Comparison of ENCODE assay signal across 8 mouse cellular contexts in genomic region chr8:106211421-106211820, GRCm38 (mm10). TPM values are rescaled to one million over a fixed set of nuclear protein-coding genes. Genes with fewer than 3 reads are reported as not detected.
DNase-seq lines count a peak whose midpoint lies in the region; ATAC-seq and TF ChIP-seq lines count a peak whose summit lies in the region.

No protein-coding gene starts in this region.

- no peaks in the 10 kb centered on the region for H3K27me3 ChIP-seq in embryonic facial prominence, embryonic 10.5 days (replicated peaks; ENCODE audit: low read depth, poor library complexity, severe bottlenecking)
- H3K27me3 ChIP-seq in intestine, embryonic 15.5 days (replicated peaks) = no peaks in the 10 kb centered on the region
- no peaks in the 10 kb centered on the region for H3K27me3 ChIP-seq in midbrain, postnatal 0 days (ENCODE audit: insufficient read depth, low read length)

- peak overlapping the region; percentile 97 for H3K27ac ChIP-seq in layer of hippocampus, adult 2 months
- H3K27ac ChIP-seq in embryonic facial prominence, embryonic 10.5 days (replicated peaks) = peak overlapping the region; percentile 93
- H3K27ac ChIP-seq in intestine, embryonic 15.5 days = peak overlapping the region; percentile 95
- peak overlapping the region; percentile 96 for H3K27ac ChIP-seq in midbrain, postnatal 0 days (ENCODE audit: low read depth, low read length)

- H3K9ac ChIP-seq in intestine, embryonic 15.5 days = peak overlapping the region; percentile 93
- H3K9ac ChIP-seq in midbrain, postnatal 0 days (replicated peaks; ENCODE audit: low read length, poor library complexity, severe bottlenecking) = peak overlapping the region; percentile 90

- H3K4me2 ChIP-seq in intestine, embryonic 15.5 days (replicated peaks) = peak overlapping the region; percentile 64
- H3K4me2 ChIP-seq in midbrain, postnatal 0 days (ENCODE audit: low read depth, low read length, poor library complexity, severe bottlenecking) = peak overlapping the region; percentile 76

- peak overlapping the region; percentile 99 for H3K4me3 ChIP-seq in layer of hippocampus, adult 2 months
- H3K4me3 ChIP-seq in embryonic facial prominence, embryonic 10.5 days = peak overlapping the region; percentile 95
- peak overlapping the region; percentile 91 for H3K4me3 ChIP-seq in intestine, embryonic 15.5 days (replicated peaks)
- H3K4me3 ChIP-seq in midbrain, postnatal 0 days (ENCODE audit: low read depth, low read length) = peak overlapping the region; percentile 80

- ATAC-seq in intestine, embryonic 15.5 days = no peak; the same call in 1 of the 2 replicates
- ATAC-seq in midbrain, postnatal 0 days (ENCODE audit: low FRiP score) = no peak

- no peak for DNase-seq in layer of hippocampus, adult 2 months (ENCODE audit: low spot score in 2 of 2)
- no peak for DNase-seq in layer of hippocampus, adult 18-20 months (ENCODE audit: low spot score in 2 of 2)
- DNase-seq in embryonic facial prominence, embryonic 10.5 days (ENCODE audit: low spot score) = no peak
- DNase-seq in midbrain, postnatal 0 days (ENCODE audit: low spot score) = no peak
- no peak for DNase-seq in Muller cell, postnatal 12 days (ENCODE audit: inconsistent ontology term)
- no peak for DNase-seq in frontal cortex, postnatal 25 days (ENCODE audit: low spot score in 2 of 2)
- DNase-seq in urinary bladder, postnatal 4 days (ENCODE audit: low spot score in 2 of 2) = no peak

- peaks cover 71% of the 10 kb centered on the region for H3K36me3 ChIP-seq in embryonic facial prominence, embryonic 10.5 days (replicated peaks)
- peaks cover 16% of the 10 kb centered on the region for H3K36me3 ChIP-seq in intestine, embryonic 15.5 days
- H3K36me3 ChIP-seq in midbrain, postnatal 0 days (ENCODE audit: insufficient read depth, low read length) = peaks cover 12% of the 10 kb centered on the region

- no peaks in the 10 kb centered on the region for H3K9me3 ChIP-seq in embryonic facial prominence, embryonic 10.5 days
- no peaks in the 10 kb centered on the region for H3K9me3 ChIP-seq in intestine, embryonic 15.5 days
- H3K9me3 ChIP-seq in midbrain, postnatal 0 days (ENCODE audit: low read length) = no peaks in the 10 kb centered on the region

- peaks cover 15% of the 10 kb centered on the region for H3K4me1 ChIP-seq in embryonic facial prominence, embryonic 10.5 days
- H3K4me1 ChIP-seq in intestine, embryonic 15.5 days (replicated peaks) = peaks cover 5% of the 10 kb centered on the region
- peaks cover 7% of the 10 kb centered on the region for H3K4me1 ChIP-seq in midbrain, postnatal 0 days (ENCODE audit: insufficient read depth, low read length)

- TF ChIP-seq CTCF in layer of hippocampus, adult 2 months (conservative IDR thresholded peaks at IDR 0.05) = no peak
- no peak for TF ChIP-seq CTCF in midbrain, postnatal 0 days (IDR thresholded peaks at IDR 0.05)

- WGBS in embryonic facial prominence, embryonic 10.5 days = 8% methylated on average over 13 of the region's 13 CpGs
- WGBS in intestine, embryonic 15.5 days = 3% methylated on average over 13 of the region's 13 CpGs
- WGBS in midbrain, postnatal 0 days = 3% methylated on average over 13 of the region's 13 CpGs

RNA-seq across cellular contexts. Expression of gene Prmt7, which starts 0.7 kb away (rescaled TPM):
- total RNA-seq in layer of hippocampus, adult 2 months (2021) = 10 to 100 TPM; 34.2 to 38.2 TPM
- 10 to 100 TPM; 31.2 to 37.2 TPM for total RNA-seq in layer of hippocampus, adult 18-20 months (2021)
- 75.8 and 80.6 TPM in 2 replicates for polyA plus RNA-seq in embryonic facial prominence, embryonic 10.5 days (2016; fragmentation: Nextera tagmentation; extraction: Ambion mirVana)
- 47.3 and 49.0 TPM in 2 replicates for polyA plus RNA-seq in intestine, embryonic 15.5 days (2015; fragmentation: Nextera tagmentation; extraction: Ambion mirVana)
- 60.0 and 71.6 TPM in 2 replicates for total RNA-seq in midbrain, postnatal 0 days (2014; rRNA removed)
- polyA plus RNA-seq in midbrain, postnatal 0 days (2015; fragmentation: Nextera tagmentation; extraction: Ambion mirVana) = 51.9 and 58.3 TPM in 2 replicates

RNA-seq across cellular contexts. Expression of gene Slc7a6os, which starts 0.7 kb away (rescaled TPM):
- 10 to 100 TPM; 25.8 to 30.4 TPM for total RNA-seq in layer of hippocampus, adult 2 months (2021)
- total RNA-seq in layer of hippocampus, adult 18-20 months (2021) = 10 to 100 TPM; 24.5 to 26.5 TPM
- 37.5 and 39.7 TPM in 2 replicates for polyA plus RNA-seq in embryonic facial prominence, embryonic 10.5 days (2016; fragmentation: Nextera tagmentation; extraction: Ambion mirVana)
- 34.0 and 34.3 TPM in 2 replicates for polyA plus RNA-seq in intestine, embryonic 15.5 days (2015; fragmentation: Nextera tagmentation; extraction: Ambion mirVana)
- 40.5 and 53.3 TPM in 2 replicates for total RNA-seq in midbrain, postnatal 0 days (2014; rRNA removed)
- 33.8 and 35.2 TPM in 2 replicates for polyA plus RNA-seq in midbrain, postnatal 0 days (2015; fragmentation: Nextera tagmentation; extraction: Ambion mirVana)

RNA-seq across cellular contexts. Expression of gene Slc7a6, which starts 42.8 kb away (rescaled TPM):
- total RNA-seq in layer of hippocampus, adult 2 months (2021) = 10 to 100 TPM; 24.6 to 26.7 TPM
- total RNA-seq in layer of hippocampus, adult 18-20 months (2021) = 10 to 100 TPM; 18.6 to 20.8 TPM
- 71.6 and 84.5 TPM in 2 replicates for polyA plus RNA-seq in embryonic facial prominence, embryonic 10.5 days (2016; fragmentation: Nextera tagmentation; extraction: Ambion mirVana)
- 34.4 and 37.9 TPM in 2 replicates for polyA plus RNA-seq in intestine, embryonic 15.5 days (2015; fragmentation: Nextera tagmentation; extraction: Ambion mirVana)
- total RNA-seq in midbrain, postnatal 0 days (2014; rRNA removed) = 37.1 and 44.3 TPM in 2 replicates
- polyA plus RNA-seq in midbrain, postnatal 0 days (2015; fragmentation: Nextera tagmentation; extraction: Ambion mirVana) = 40.2 and 41.7 TPM in 2 replicates
